Mouse (Mus musculus) heart, embryonic 11.5 days (tissue): ENCODE measurements at regions not wholly inside any gene's neighbourhood (a gene's known extent, or its start where the extent isn't known, plus 50 kb on each side); places are given as distances from the start of the nearest gene placed in this dataset.

Source experiments
- ATAC-seq: fragments of 200-750 bp; cut with Nextera tagmentation; replicated peaks from 2 replicates; pipeline ENCODE4 v1.8.0; 2017; ENCODE audit warnings: moderate library complexity; ENCODE audit not compliant: insufficient number of reproducible peaks, low FRiP score, low TSS enrichment
- H3K27ac ChIP-seq: fragments of 300-500 bp; sonication (generic); 2 replicates; pipeline ENCODE4 v1.5.1; 2014; ENCODE audit warnings: mild to moderate bottlenecking, low read depth, low read length
- H3K27me3 ChIP-seq: fragments of 300-500 bp; sonication (generic); 2 replicates; pipeline ENCODE4 v1.6.1; 2014; ENCODE audit warnings: mild to moderate bottlenecking, low read length, mixed read lengths; ENCODE audit not compliant: control insufficient read depth, insufficient read depth
- H3K36me3 ChIP-seq: fragments of 300-500 bp; sonication (generic); 2 replicates; pipeline ENCODE4 v1.6.1; 2014; ENCODE audit warnings: mild to moderate bottlenecking, low read length, moderate library complexity, mixed read lengths; ENCODE audit not compliant: control insufficient read depth, insufficient read depth
- H3K4me1 ChIP-seq: fragments of 300-500 bp; sonication (generic); 2 replicates; pipeline ENCODE4 v1.6.1; 2014; ENCODE audit warnings: low read length; ENCODE audit not compliant: control insufficient read depth, insufficient read depth
- H3K4me2 ChIP-seq: fragments of 300-500 bp; sonication (generic); 2 replicates; pipeline ENCODE4 v1.6.1; 2014; ENCODE audit warnings: mild to moderate bottlenecking, moderate library complexity
- H3K4me3 ChIP-seq: fragments of 300-500 bp; sonication (generic); 2 replicates; pipeline ENCODE4 v1.5.1; 2014; ENCODE audit warnings: low read depth, low read length
- H3K9ac ChIP-seq: fragments of 300-500 bp; sonication (generic); 2 replicates; pipeline ENCODE4 v1.6.1; 2014; ENCODE audit warnings: mild to moderate bottlenecking, low read depth, low read length, moderate library complexity
- H3K9me3 ChIP-seq: fragments of 300-500 bp; sonication (generic); replicated peaks from 2 replicates; pipeline ENCODE4 v1.6.1; 2016; ENCODE audit warnings: low read length; ENCODE audit not compliant: control insufficient read depth
- WGBS: fragments of 180-500 bp; shearing (Covaris S2); extraction: QIAGEN DNeasy Blood & Tissue Kit; methylation state at CpG from one replicate; pipeline ENCODE4 v1.1.7; 2014; ENCODE audit not compliant: insufficient replicate concordance; 5-methylcytosine and 5-hydroxymethylcytosine counted together

DNA sequence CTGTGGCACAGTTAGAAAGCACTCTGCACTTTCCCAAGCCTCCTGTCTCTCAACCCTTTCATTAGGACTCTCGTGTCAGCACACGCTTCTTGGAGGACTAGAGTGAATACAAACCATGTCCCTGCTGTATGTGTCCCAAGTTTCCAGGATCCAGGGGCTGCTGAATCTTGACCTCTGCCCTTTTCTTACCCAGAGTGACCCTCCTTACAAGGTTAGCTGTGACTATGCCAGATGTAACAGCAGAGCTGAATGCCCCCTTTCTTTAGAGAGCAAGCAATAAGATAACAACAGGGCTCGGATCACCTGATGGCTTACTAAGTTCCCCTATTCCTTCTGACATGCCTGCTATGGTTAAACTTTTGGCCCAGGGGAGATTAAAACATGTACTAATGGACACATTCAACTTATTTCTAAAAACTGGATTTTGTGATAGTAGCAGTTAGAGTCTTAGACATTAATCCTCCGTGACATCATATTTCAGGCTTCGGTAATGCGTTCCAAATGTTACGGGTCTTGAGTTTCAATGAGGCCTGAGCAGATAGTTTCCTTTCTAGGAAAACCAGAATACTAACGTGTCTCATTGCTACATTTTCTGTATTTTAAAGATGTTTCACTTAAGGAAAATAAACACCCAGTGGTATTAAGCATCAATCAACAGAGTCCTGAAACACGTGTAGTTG lies 607.0 kb downstream of the Dhx35 start:
- H3K36me3 ChIP-seq = no peaks in the 10 kb centered on the region
- no peak overlapping the region for H3K4me3 ChIP-seq
- 73% methylated on average over 9 of the region's 9 CpGs for WGBS
- no peaks in the 10 kb centered on the region for H3K9me3 ChIP-seq
- no peaks in the 10 kb centered on the region for H3K4me1 ChIP-seq
- no peak overlapping the region for H3K4me2 ChIP-seq
- no peaks in the 10 kb centered on the region for H3K27me3 ChIP-seq
- no peak for ATAC-seq
- no peak overlapping the region for H3K9ac ChIP-seq
- H3K27ac ChIP-seq = no peak overlapping the region

GRCm38 (mm10) chr2:159404940-159405339 lies 610.3 kb downstream of the Dhx35 start:
- Histone ChIP-seq H3K27ac (no peak overlapping the region), H3K4me3 (no peak overlapping the region), H3K4me1 (no peaks in the 10 kb centered on the region), H3K9me3 (no peaks in the 10 kb centered on the region), H3K27me3 (no peaks in the 10 kb centered on the region), H3K36me3 (no peaks in the 10 kb centered on the region), H3K4me2 (no peak overlapping the region), H3K9ac (no peak overlapping the region)
- no peak for ATAC-seq
- WGBS = 45% methylated on average over 1 of the region's 1 CpGs

GRCm38 (mm10) chr2:159414599-159414998 lies 620.0 kb downstream of the Dhx35 start:
- ATAC-seq = no peak
- Histone ChIP-seq H3K27ac (no peak overlapping the region), H3K36me3 (no peaks in the 10 kb centered on the region), H3K4me3 (no peak overlapping the region), H3K4me1 (no peaks in the 10 kb centered on the region), H3K27me3 (no peaks in the 10 kb centered on the region), H3K4me2 (no peak overlapping the region), H3K9ac (no peak overlapping the region), H3K9me3 (no peaks in the 10 kb centered on the region)
- 49% methylated on average over 1 of the region's 1 CpGs for WGBS

GRCm38 (mm10) chr2:159418371-159418940 lies 623.8 kb downstream of the Dhx35 start:
- no peak overlapping the region for H3K4me2 ChIP-seq
- H3K36me3 ChIP-seq = no peaks in the 10 kb centered on the region
- H3K27ac ChIP-seq = no peak overlapping the region
- H3K4me3 ChIP-seq = no peak overlapping the region
- no peaks in the 10 kb centered on the region for H3K4me1 ChIP-seq
- WGBS = 70% methylated on average over 7 of the region's 7 CpGs
- ATAC-seq = no peak
- no peak overlapping the region for H3K9ac ChIP-seq
- no peaks in the 10 kb centered on the region for H3K9me3 ChIP-seq
- no peaks in the 10 kb centered on the region for H3K27me3 ChIP-seq

- Histone ChIP-seq H3K27ac (no peak overlapping the region), H3K9me3 (no peaks in the 10 kb centered on the region), H3K36me3 (no peaks in the 10 kb centered on the region), H3K9ac (no peak overlapping the region), H3K4me2 (no peak overlapping the region), H3K4me3 (no peak overlapping the region), H3K27me3 (no peaks in the 10 kb centered on the region), H3K4me1 (no peaks in the 10 kb centered on the region)
- WGBS = 32% methylated on average over 7 of the region's 7 CpGs
- ATAC-seq = no peak
Observed at GRCm38 (mm10) chr2:159422281-159422937, 627.8 kb downstream of the Dhx35 start.

- 23% methylated on average over 1 of the region's 1 CpGs for WGBS
- no peaks in the 10 kb centered on the region for H3K4me1 ChIP-seq
- H3K4me3 ChIP-seq = no peak overlapping the region
- no peak overlapping the region for H3K9ac ChIP-seq
- H3K4me2 ChIP-seq = no peak overlapping the region
- H3K27ac ChIP-seq = no peak overlapping the region
- H3K9me3 ChIP-seq = no peaks in the 10 kb centered on the region
- H3K36me3 ChIP-seq = no peaks in the 10 kb centered on the region
- no peaks in the 10 kb centered on the region for H3K27me3 ChIP-seq
- no peak for ATAC-seq
Observed at GRCm38 (mm10) chr2:159428201-159428600, 633.6 kb downstream of the Dhx35 start.

- Histone ChIP-seq H3K27ac (no peak overlapping the region), H3K36me3 (no peaks in the 10 kb centered on the region), H3K9ac (no peak overlapping the region), H3K4me3 (no peak overlapping the region), H3K27me3 (no peaks in the 10 kb centered on the region), H3K4me2 (no peak overlapping the region), H3K9me3 (no peaks in the 10 kb centered on the region; the same call in 1 of the 2 replicates), H3K4me1 (no peaks in the 10 kb centered on the region)
- no peak for ATAC-seq
- 73% methylated on average over 5 of the region's 5 CpGs for WGBS
Observed at GRCm38 (mm10) chr2:159430577-159431329, 636.1 kb downstream of the Dhx35 start.

DNA sequence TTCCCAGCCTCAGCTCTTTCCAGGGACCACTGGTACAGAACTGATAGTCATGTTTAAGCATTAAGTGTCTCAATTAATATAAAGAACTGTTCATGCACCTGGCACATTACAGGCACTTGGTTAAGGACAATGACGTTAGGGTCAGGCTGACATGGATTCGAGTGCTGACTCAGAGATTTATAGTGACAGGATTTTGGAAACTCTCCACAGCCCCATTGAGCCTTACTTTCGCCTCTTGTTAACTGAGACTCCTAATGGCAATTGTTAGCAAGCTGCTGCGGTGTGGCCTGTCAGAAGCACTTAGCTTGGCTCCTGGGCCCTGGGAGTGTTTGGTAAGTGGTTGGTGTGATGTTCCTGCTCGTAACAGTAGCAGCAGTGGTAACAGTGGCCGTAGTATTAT lies 644.4 kb downstream of the Dhx35 start:
- no peaks in the 10 kb centered on the region; the same call in 1 of the 2 replicates for H3K9me3 ChIP-seq
- H3K4me1 ChIP-seq = no peaks in the 10 kb centered on the region
- H3K27me3 ChIP-seq = no peaks in the 10 kb centered on the region
- H3K4me3 ChIP-seq = no peak overlapping the region
- H3K9ac ChIP-seq = no peak overlapping the region
- ATAC-seq = no peak
- H3K36me3 ChIP-seq = no peaks in the 10 kb centered on the region
- no peak overlapping the region for H3K27ac ChIP-seq
- no peak overlapping the region for H3K4me2 ChIP-seq
- 76% methylated on average over 6 of the region's 6 CpGs for WGBS
